9 mouse cellular contexts compared by ENCODE assay signal in the genomic region with DNA sequence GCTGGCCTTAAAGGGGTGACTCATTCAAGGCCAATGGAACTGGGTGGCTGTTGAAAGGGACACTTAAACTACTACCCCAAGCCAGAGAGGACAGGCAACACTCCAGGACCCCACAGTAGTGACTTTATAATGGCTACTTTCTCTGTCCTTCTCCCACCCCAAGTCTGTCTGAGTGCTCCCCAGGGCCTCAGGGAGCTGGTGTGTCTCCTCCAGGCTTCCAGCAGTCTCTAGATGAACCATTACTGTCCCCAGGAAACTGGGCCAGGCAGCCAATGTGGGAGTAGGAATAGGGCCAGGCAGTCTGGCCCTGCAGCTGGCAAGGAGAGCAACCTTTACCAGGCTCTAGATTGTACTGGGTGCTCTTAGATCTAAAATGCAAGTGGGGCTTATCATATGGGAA. TPM values are rescaled to one million over a fixed set of nuclear protein-coding genes. Genes with fewer than 3 reads are reported as not detected.
DNase-seq lines count a peak whose midpoint lies in the region; ATAC-seq and TF ChIP-seq lines count a peak whose summit lies in the region.
"Had no signal": no experiment of that assay in that cellular context is flagged by ENCODE, and none has a peak within 500 bp of the region (broad histone marks: within the 10 kb centered on the region; RNA-seq: fewer than 3 reads in every experiment).

No protein-coding gene starts in this region.

- 0 out of 2 replicates have a peak overlapping the region, but pooled peaks have one; percentile 19 for H3K27ac ChIP-seq in liver, embryonic 13.5 days
- H3K27ac ChIP-seq in liver, embryonic 12.5 days = no peak overlapping the region
- H3K27ac ChIP-seq in limb, embryonic 14.5 days (replicated peaks; ENCODE audit: low read depth, low read length) = peak overlapping the region; percentile 75
- H3K27ac ChIP-seq: neural tube, embryonic 12.5 days had no signal

- no peak for ATAC-seq in liver, embryonic 13.5 days (ENCODE audit: low read depth)
- no peak for ATAC-seq in liver, embryonic 12.5 days
- ATAC-seq in limb, embryonic 14.5 days (ENCODE audit: low FRiP score, low read depth) = no peak

- no peak overlapping the region for H3K9ac ChIP-seq in liver, embryonic 13.5 days
- no peak overlapping the region for H3K9ac ChIP-seq in liver, embryonic 12.5 days
- no peak overlapping the region for H3K9ac ChIP-seq in limb, embryonic 14.5 days (ENCODE audit: low read depth, low read length, severe bottlenecking)
- H3K9ac ChIP-seq: neural tube, embryonic 12.5 days had no signal

- H3K36me3 ChIP-seq in liver, embryonic 13.5 days = no peaks in the 10 kb centered on the region
- H3K36me3 ChIP-seq in liver, embryonic 12.5 days = no peaks in the 10 kb centered on the region
- H3K36me3 ChIP-seq in limb, embryonic 14.5 days (ENCODE audit: control insufficient read depth, insufficient read depth, low read length) = no peaks in the 10 kb centered on the region
- H3K36me3 ChIP-seq: neural tube, embryonic 12.5 days had no signal

- TF ChIP-seq POLR2A in limb, embryonic 14.5 days (IDR thresholded peaks at IDR 0.05; ENCODE audit: borderline replicate concordance, extremely low read depth, insufficient read depth, insufficient read length) = no peak

- H3K4me1 ChIP-seq in liver, embryonic 13.5 days (replicated peaks) = no peaks in the 10 kb centered on the region
- peaks cover 10% of the 10 kb centered on the region for H3K4me1 ChIP-seq in liver, embryonic 12.5 days
- H3K4me1 ChIP-seq in limb, embryonic 14.5 days (ENCODE audit: control insufficient read depth, insufficient read depth, low read length) = peaks cover 25% of the 10 kb centered on the region

- H3K4me3 ChIP-seq in liver, embryonic 13.5 days (replicated peaks) = no peak overlapping the region
- no peak overlapping the region for H3K4me3 ChIP-seq in liver, embryonic 12.5 days
- H3K4me3 ChIP-seq in limb, embryonic 14.5 days (replicated peaks; ENCODE audit: low read length) = no peak overlapping the region
- H3K4me3 ChIP-seq: neural tube, embryonic 12.5 days had no signal

- DNase-seq in gastrocnemius, postnatal 25 days = peak; percentile 25
- DNase-seq in gastrocnemius, postnatal 36 days = no peak
- no peak for DNase-seq in liver, embryonic 13.5 days
- peak; percentile 25 to 38 for DNase-seq in heart, adult 9 months (ENCODE audit: low spot score in 2 of 2)
- no peak for DNase-seq in limb, embryonic 14.5 days (ENCODE audit: low spot score)
- no peak for DNase-seq in layer of hippocampus, adult 8-10 months (ENCODE audit: low spot score in 2 of 2)
- DNase-seq in ovary, postnatal 14 days (ENCODE audit: low spot score) = no peak

- H3K4me2 ChIP-seq in liver, embryonic 13.5 days = no peak overlapping the region
- H3K4me2 ChIP-seq in liver, embryonic 12.5 days = no peak overlapping the region
- H3K4me2 ChIP-seq in limb, embryonic 14.5 days (replicated peaks; ENCODE audit: low read depth, low read length, severe bottlenecking) = no peak overlapping the region
- H3K4me2 ChIP-seq: neural tube, embryonic 12.5 days had no signal

- H3K9me3 ChIP-seq in liver, embryonic 13.5 days (replicated peaks) = no peaks in the 10 kb centered on the region
- H3K9me3 ChIP-seq in liver, embryonic 12.5 days (replicated peaks) = no peaks in the 10 kb centered on the region
- H3K9me3 ChIP-seq in limb, embryonic 14.5 days (ENCODE audit: control insufficient read depth, low read length) = no peaks in the 10 kb centered on the region
- H3K9me3 ChIP-seq: neural tube, embryonic 12.5 days had no signal

- intact Hi-C loops in gastrocnemius, postnatal 36 days (cut with DNase I) = loop anchor here (2.0 kb wide), 1 partner anchor 189 kb away; no protein-coding TSS in a partner anchor

- no peaks in the 10 kb centered on the region for H3K27me3 ChIP-seq in liver, embryonic 13.5 days
- no peaks in the 10 kb centered on the region for H3K27me3 ChIP-seq in liver, embryonic 12.5 days (replicated peaks)
- H3K27me3 ChIP-seq in limb, embryonic 14.5 days (ENCODE audit: control insufficient read depth, insufficient read depth, low read length) = no peaks in the 10 kb centered on the region
- H3K27me3 ChIP-seq: neural tube, embryonic 12.5 days had no signal

RNA-seq across cellular contexts. Expression of a gene that starts 49.0 kb away (rescaled TPM):
- 10 to 100 TPM; 71.8 to 75.5 TPM for total RNA-seq in gastrocnemius, postnatal 25 days (2021)
- 10 to 100 TPM; 78.9 to 89.1 TPM for total RNA-seq in gastrocnemius, postnatal 36 days (2021)
- polyA plus RNA-seq in liver, embryonic 13.5 days (2015; fragmentation: Nextera tagmentation; extraction: Ambion mirVana) = 65.4 and 67.4 TPM in 2 replicates
- 79.8 and 80.3 TPM in 2 replicates for polyA plus RNA-seq in liver, embryonic 12.5 days (2016; fragmentation: Nextera tagmentation; extraction: Ambion mirVana)
- polyA plus RNA-seq in limb, embryonic 14.5 days (2012; rRNA removed) = 118 and 126 TPM in 2 replicates
- polyA plus RNA-seq in limb, embryonic 14.5 days (2014; fragmentation: Nextera tagmentation; extraction: Ambion mirVana) = 155 and 168 TPM in 2 replicates
- total RNA-seq in layer of hippocampus, adult 8-10 months (2022) = 100 to 1,000 TPM; 106 to 151 (median 126) TPM

Comparison
In these comparisons a context has a peak if more than half of its experiments do, and no peak if none do; other contexts are left out.
1. DNase-seq: peak in gastrocnemius, postnatal 25 days (single experiment) and heart, adult 9 months (2 of 2); none in gastrocnemius, postnatal 36 days (0 of 2), liver, embryonic 13.5 days (single experiment), limb, embryonic 14.5 days (single experiment), layer of hippocampus, adult 8-10 months (0 of 2) and ovary, postnatal 14 days (single experiment).